Mouse (Mus musculus) right cerebral cortex, adult 2 months (tissue): ENCODE results near the gene Zfp598.

ENCODE experiments used
- DNase-seq, 2 experiments: peaks; one replicate each; pipeline ENCODE4 v3.0.0; 2021 to 2022; ENCODE audit warnings: low spot score in 2 of 2

Gene Zfp598

GRCm38 (mm10) chr17:24669545-24670245 lies at the start of gene Zfp598:
Zfp598 (plus strand) TSS chr17:24669687.
- peak; percentile 89 to 93 for DNase-seq

GRCm38 (mm10) chr17:24625472-24625871 lies 44.0 kb upstream of the Zfp598 start:
- DNase-seq = no peak

GRCm38 (mm10) chr17:24628646-24629045 lies 40.8 kb upstream of the Zfp598 start:
- peak; percentile 72 to 82 for DNase-seq

- DNase-seq = peak; percentile 44 to 50
These were observed 39.4 kb upstream of the Zfp598 start for GRCm38 (mm10) chr17:24630072-24630471.

GRCm38 (mm10) chr17:24632167-24632812 lies 37.2 kb upstream of the Zfp598 start, which contains the start of the genes Tsc2 and Nthl1:
Tsc2 (minus strand) TSS chr17:24632630.
Nthl1 (plus strand) TSS chr17:24632680.
- DNase-seq = peak; percentile 83 to 89

GRCm38 (mm10) chr17:24632813-24633449 lies 36.6 kb upstream of the Zfp598 start:
- peak in 1 of 2 experiments; percentile 31 for DNase-seq

GRCm38 (mm10) chr17:24633831-24634230 lies 35.7 kb upstream of the Zfp598 start:
- no peak for DNase-seq

- DNase-seq = peak; percentile 33 to 64
These were observed 34.5 kb upstream of the Zfp598 start for GRCm38 (mm10) chr17:24635024-24635423.

- no peak for DNase-seq
These were observed 33.8 kb upstream of the Zfp598 start for GRCm38 (mm10) chr17:24635694-24636093.

GRCm38 (mm10) chr17:24636781-24637481 lies 32.6 kb upstream of the Zfp598 start:
- no peak for DNase-seq

- no peak for DNase-seq
These were observed 31.3 kb upstream of the Zfp598 start for GRCm38 (mm10) chr17:24638214-24638613.

GRCm38 (mm10) chr17:24638840-24639239 lies 30.6 kb upstream of the Zfp598 start:
- no peak for DNase-seq

- DNase-seq = no peak
These were observed 29.9 kb upstream of the Zfp598 start for GRCm38 (mm10) chr17:24639571-24639988.

GRCm38 (mm10) chr17:24640119-24640518 lies 29.4 kb upstream of the Zfp598 start:
- no peak for DNase-seq

GRCm38 (mm10) chr17:24640581-24640980 lies 28.9 kb upstream of the Zfp598 start:
- DNase-seq = no peak

- DNase-seq = no peak
These were observed 27.5 kb upstream of the Zfp598 start for GRCm38 (mm10) chr17:24641944-24642343.

GRCm38 (mm10) chr17:24642791-24643343 lies 26.6 kb upstream of the Zfp598 start:
- DNase-seq = no peak

GRCm38 (mm10) chr17:24644030-24644715 lies 25.3 kb upstream of the Zfp598 start:
- no peak for DNase-seq

GRCm38 (mm10) chr17:24644875-24645721 lies 24.4 kb upstream of the Zfp598 start:
- DNase-seq = no peak

- DNase-seq = no peak
These were observed 23.6 kb upstream of the Zfp598 start for GRCm38 (mm10) chr17:24645916-24646315.
